Mouse (Mus musculus) heart, postnatal 0 days (tissue): ENCODE measurements around the gene Adcy1.

Experiments
- CTCF ChIP-seq: IDR thresholded peaks from 2 replicates; pipeline ENCODE4 v1.5.1; 2016; ENCODE audit warnings: antibody characterized with exemption, control low read depth, low read depth
- EP300 ChIP-seq: IDR thresholded peaks from 2 replicates; pipeline ENCODE4 v1.6.1; 2016; ENCODE audit warnings: antibody characterized with exemption, low read depth

- no peak for TF ChIP-seq EP300
- TF ChIP-seq CTCF: no peak
These were observed 46.4 kb upstream of the Adcy1 start for GRCm38 (mm10) chr11:7016907-7017306.
